Mouse (Mus musculus): ENCODE measurements around the gene Eef1akmt4.
A peak's percentile ranks its signal among the peaks of the same experiment; 100 is the strongest.
"Not testable (repeated sequence)": the region's sequence is repeated elsewhere in the genome, so short reads cannot be mapped to it uniquely, and the experiment has no call there.

Gene Eef1akmt4

DNA sequence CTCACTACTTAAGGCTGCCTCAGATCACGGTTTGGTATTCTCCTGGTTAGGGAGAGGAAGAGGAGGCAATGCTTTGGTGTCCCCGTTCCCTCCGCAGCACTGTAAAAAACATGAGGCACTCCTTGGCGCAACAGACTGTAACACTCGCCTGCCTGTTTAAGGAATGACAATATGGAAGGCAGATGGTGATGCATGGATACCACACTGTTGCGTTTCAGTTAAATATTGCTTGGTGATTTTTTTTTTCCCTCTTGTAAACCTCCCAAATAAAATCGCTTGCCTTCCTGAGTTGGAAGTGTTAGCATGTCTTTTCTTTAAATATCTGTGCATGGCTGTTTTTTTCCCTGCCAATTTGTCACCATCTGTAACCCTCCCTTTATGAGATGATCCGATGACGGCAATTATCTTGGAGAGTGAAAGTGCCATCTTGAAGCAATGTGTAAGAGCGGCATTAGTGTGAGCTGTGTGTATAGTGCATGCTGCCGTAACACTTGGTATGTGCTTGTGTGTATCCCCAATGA, 17.5 kb downstream of the Eef1akmt4 start:
- DNase-seq = no peak

DNA sequence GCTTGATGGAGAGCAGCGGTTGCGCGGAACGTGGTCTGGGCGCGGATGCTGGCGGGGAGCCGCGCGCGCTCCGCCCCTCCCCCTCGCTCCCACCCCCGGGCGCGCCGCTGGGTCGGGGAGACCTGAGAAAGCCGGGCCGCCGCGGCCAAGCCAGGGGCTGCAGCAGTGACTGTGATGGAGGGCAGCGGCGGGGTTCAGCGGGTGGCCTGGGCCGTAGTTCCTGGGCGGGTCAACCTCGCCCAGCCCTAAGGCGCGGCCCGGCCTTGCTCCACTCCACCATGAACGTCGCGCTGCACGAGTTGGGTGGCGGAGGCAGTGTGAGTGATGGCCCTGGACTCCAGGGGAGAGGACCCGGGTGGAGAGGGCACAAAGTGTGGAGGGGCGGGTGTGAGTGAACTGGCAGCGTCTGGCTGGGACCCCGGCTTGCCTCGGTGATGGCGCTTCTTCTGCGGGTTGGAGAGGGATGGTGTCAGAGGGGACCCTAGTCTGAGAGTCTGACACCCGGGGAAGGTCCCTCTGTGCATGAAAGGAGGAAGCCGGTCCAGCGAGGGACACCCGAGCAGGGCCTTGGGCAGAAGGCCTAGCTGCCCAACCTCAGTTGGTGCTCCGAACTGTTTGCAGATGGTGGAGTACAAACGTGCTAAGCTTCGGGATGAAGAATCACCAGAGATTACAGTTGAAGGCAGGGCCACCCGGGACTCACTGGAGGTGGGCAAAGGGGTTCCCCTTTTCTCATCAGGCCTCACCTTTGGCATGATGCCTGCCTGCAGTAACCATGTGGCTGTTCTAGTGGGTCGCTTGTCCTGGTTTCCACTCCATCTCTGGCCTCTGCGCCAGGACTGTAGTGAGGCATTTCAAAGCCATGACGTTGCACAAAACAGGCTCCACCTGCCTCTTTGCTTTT, 18.6 kb downstream of the Eef1akmt4 start, which contains the start of gene Ece2:
Gene Ece2 (plus strand): TSS at position 98 of the 904 bp plus-strand sequence.
- peak; percentile 73 to 79 for DNase-seq

GRCm38 (mm10) chr16:20637410-20637809, 26.0 kb downstream of the Eef1akmt4 start:
- DNase-seq = no peak

DNA sequence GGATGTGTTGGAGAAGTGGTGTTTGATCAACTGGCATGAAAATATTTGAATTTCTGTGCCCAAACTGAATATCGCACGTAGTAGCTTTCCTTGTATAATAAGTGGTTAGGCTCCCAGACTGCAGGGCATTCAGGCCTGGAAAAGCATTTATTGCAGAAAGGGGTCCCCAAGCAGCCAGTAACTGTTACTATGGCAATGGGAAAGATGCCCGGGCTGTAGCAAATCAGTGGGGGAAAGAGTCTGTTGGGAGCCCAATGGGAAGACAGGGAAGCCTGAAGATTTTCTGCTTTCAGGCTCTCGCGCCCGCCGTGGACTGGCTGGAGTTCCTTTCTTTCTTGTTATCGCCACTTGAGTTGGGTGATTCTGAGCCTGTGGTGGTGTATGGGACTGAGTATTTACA, 27.0 kb downstream of the Eef1akmt4 start:
- peak; percentile 73 to 78 for DNase-seq

DNA sequence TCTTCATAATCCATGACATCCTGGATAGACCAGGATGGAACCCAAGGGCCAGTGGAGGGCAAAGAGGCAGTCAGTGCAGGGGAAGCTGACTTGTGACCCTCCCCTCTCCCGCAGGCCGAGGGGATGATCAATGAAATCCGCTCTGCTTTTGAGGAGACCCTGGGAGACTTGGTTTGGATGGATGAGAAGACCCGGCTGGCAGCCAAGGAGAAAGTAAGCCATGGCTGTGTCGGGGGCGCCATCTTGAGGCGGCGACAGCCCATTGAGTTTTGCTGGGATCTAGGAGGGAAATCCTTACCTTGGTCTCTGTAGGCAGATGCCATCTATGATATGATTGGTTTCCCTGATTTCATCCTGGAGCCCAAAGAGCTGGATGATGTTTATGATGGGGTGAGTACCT, 30.8 kb downstream of the Eef1akmt4 start:
- DNase-seq = peak; percentile 94 to 95

- DNase-seq = no peak
These were observed 32.5 kb downstream of the Eef1akmt4 start for GRCm38 (mm10) chr16:20643911-20644310.

DNA sequence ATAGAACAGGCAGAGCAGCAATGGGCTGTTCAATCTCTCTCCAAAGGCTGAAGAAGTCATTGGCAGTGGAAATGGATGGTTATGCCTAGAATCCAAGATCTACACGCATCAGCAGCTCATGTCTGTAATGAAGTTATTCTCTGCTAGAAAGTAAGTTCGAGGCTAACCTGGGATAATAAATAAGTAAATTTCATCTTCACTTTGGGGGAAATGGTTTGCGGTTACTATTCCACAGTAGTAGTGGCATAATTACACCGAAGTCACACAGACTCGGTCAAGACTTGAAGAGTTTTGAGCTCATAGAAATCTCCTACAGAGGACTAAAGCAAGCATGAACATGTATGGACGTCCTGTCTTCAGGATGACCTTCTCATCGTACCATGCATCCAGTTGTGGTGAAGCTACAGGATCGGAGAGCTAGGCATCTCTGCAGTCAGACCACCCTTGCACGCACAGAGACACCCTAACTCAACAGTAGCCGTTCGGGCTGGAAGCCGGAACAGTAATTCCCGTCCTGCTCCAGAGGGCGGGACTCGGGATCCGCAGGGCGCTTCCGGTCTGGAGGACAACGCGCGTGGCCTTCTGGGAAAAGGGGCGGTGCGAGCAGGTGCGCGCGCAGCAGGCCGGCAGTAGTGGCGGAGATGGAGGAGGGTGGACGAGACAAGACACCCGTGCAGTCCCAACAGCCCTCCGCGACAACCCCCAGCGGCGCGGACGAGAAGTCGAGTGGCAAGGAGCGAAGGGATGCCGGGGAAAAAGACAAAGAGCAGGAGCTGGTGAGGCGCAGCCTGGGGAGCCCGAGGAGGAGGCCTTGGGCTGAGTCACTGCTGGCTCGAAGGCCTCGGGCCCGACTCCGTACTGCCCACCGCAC, 39.9 kb downstream of the Eef1akmt4 start, which contains the start of gene Psmd2:
Gene Psmd2 (plus strand): TSS at position 577 of the 871 bp plus-strand sequence.
- DNase-seq = peak; percentile 99

- DNase-seq = no peak
These were observed 40.5 kb downstream of the Eef1akmt4 start for GRCm38 (mm10) chr16:20651947-20652310.

DNA sequence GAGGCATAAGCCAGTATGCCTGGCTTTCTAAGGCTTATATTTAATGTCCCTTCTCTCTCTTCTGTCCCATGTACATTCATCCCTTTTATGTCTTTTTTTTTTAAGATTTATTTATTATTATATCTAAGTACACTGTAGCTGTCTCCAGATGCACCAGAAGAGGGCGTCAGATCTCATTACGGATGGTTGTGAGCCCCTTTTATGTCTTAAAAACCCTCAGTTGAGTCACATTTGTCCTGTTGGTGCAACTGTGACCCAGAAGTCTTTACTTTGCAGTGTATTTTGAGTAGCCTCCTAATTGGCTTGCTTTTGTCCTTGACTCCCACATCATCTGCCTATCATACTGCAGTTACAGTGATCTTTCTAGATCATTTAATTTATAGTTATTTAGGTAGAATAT, 41.9 kb downstream of the Eef1akmt4 start:
- no peak for DNase-seq

GRCm38 (mm10) chr16:20657661-20658060, 46.3 kb downstream of the Eef1akmt4 start:
- DNase-seq = no peak

- not testable (repeated sequence) for DNase-seq
These were observed 56.6 kb downstream of the Eef1akmt4 start, which contains the start of gene Eif4g1 for GRCm38 (mm10) chr16:20668013-20668412. Eif4g1 (plus strand) TSS chr16:20668313.
